Mouse (Mus musculus): Measurements from ENCODE around the gene Baiap2l2. TPM values are rescaled to one million over a fixed set of nuclear protein-coding genes. Genes with fewer than 3 reads are reported as not detected.
A peak's percentile ranks its signal among the peaks of the same experiment; 100 is the strongest.

The Baiap2l2 gene
- polyA plus RNA-seq (2012; rRNA removed) = 4.6 and 4.7 TPM in 2 replicates

GRCm38 (mm10) chr15:79285399-79285798, at the start of gene Baiap2l2:
Gene Baiap2l2 (minus strand): TSS chr15:79285537.
- H3K27ac ChIP-seq (ENCODE audit: insufficient read depth, low read length) = no peak within 1 kb of the TSS
- no peak for TF ChIP-seq CTCF (IDR thresholded peaks at IDR 0.05; ENCODE audit: extremely low read depth, insufficient read depth, low read length)
- no peak for TF ChIP-seq POLR2A (IDR thresholded peaks at IDR 0.05; ENCODE audit: extremely low read depth, insufficient read depth, low read length)
- H3K4me1 ChIP-seq (ENCODE audit: control insufficient read depth, insufficient read depth, low read length) = no peaks in the 10 kb centered on the region
- H3K4me3 ChIP-seq (ENCODE audit: insufficient read depth, low read length) = no peak within 1 kb of the TSS

- no peaks in the 10 kb centered on the region for H3K4me1 ChIP-seq (ENCODE audit: control insufficient read depth, insufficient read depth, low read length)
- no peak overlapping the region for H3K27ac ChIP-seq (ENCODE audit: insufficient read depth, low read length)
- no peak overlapping the region for H3K4me3 ChIP-seq (ENCODE audit: insufficient read depth, low read length)
- TF ChIP-seq CTCF (IDR thresholded peaks at IDR 0.05; ENCODE audit: extremely low read depth, insufficient read depth, low read length) (no peak), POLR2A (IDR thresholded peaks at IDR 0.05; ENCODE audit: extremely low read depth, insufficient read depth, low read length) (no peak)
Observed at GRCm38 (mm10) chr15:79333409-79333808, 48.1 kb upstream of the Baiap2l2 start.

DNA sequence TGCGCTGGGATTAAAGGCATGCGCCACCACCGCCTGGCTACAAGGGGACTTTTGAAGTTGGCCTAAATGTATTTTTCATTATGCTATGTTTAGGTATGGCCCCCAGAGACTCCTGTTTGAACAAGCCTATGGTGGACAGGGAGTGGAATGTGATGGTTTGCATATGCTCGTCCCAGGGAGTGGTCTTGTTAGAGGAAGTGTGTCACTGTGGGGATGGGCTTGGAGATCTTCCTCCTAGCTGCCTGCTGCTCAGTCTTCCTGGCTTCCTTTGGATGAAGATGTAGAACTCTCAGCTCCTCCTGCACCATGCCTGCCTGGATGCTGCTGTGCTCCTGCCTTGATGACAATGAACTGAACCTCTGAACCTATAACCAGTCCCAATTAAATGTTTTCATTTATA, 45.2 kb upstream of the Baiap2l2 start:
- H3K4me1 ChIP-seq (ENCODE audit: control insufficient read depth, insufficient read depth, low read length) = peaks cover 3% of the 10 kb centered on the region; the same call in 1 of the 2 replicates
- TF ChIP-seq POLR2A (IDR thresholded peaks at IDR 0.05; ENCODE audit: extremely low read depth, insufficient read depth, low read length) (no peak), CTCF (IDR thresholded peaks at IDR 0.05; ENCODE audit: extremely low read depth, insufficient read depth, low read length) (no peak)
- no peak overlapping the region for H3K4me3 ChIP-seq (ENCODE audit: insufficient read depth, low read length)

GRCm38 (mm10) chr15:79329979-79330363, 44.6 kb upstream of the Baiap2l2 start:
- H3K4me3 ChIP-seq (ENCODE audit: insufficient read depth, low read length) = no peak overlapping the region

More for the DNA sequence above, 45.2 kb upstream of the Baiap2l2 start:
- H3K27ac ChIP-seq (ENCODE audit: insufficient read depth, low read length) = no peak overlapping the region

GRCm38 (mm10) chr15:79329346-79329978, 44.1 kb upstream of the Baiap2l2 start:
- Histone ChIP-seq H3K4me3 (ENCODE audit: insufficient read depth, low read length) (no peak overlapping the region), H3K4me1 (ENCODE audit: control insufficient read depth, insufficient read depth, low read length) (peaks cover 3% of the 10 kb centered on the region; the same call in 1 of the 2 replicates), H3K27ac (ENCODE audit: insufficient read depth, low read length) (no peak overlapping the region)
- TF ChIP-seq POLR2A (IDR thresholded peaks at IDR 0.05; ENCODE audit: extremely low read depth, insufficient read depth, low read length) = no peak
- no peak for TF ChIP-seq CTCF (IDR thresholded peaks at IDR 0.05; ENCODE audit: extremely low read depth, insufficient read depth, low read length)

More at GRCm38 (mm10) chr15:79329979-79330363, 44.6 kb upstream of the Baiap2l2 start:
- no peak for TF ChIP-seq POLR2A (IDR thresholded peaks at IDR 0.05; ENCODE audit: extremely low read depth, insufficient read depth, low read length)
- no peak for TF ChIP-seq CTCF (IDR thresholded peaks at IDR 0.05; ENCODE audit: extremely low read depth, insufficient read depth, low read length)
- peaks cover 3% of the 10 kb centered on the region; the same call in 1 of the 2 replicates for H3K4me1 ChIP-seq (ENCODE audit: control insufficient read depth, insufficient read depth, low read length)
- H3K27ac ChIP-seq (ENCODE audit: insufficient read depth, low read length) = no peak overlapping the region

GRCm38 (mm10) chr15:79328939-79329275, 43.6 kb upstream of the Baiap2l2 start:
- no peak overlapping the region for H3K27ac ChIP-seq (ENCODE audit: insufficient read depth, low read length)
- peaks cover 3% of the 10 kb centered on the region; the same call in 1 of the 2 replicates for H3K4me1 ChIP-seq (ENCODE audit: control insufficient read depth, insufficient read depth, low read length)
- TF ChIP-seq CTCF (IDR thresholded peaks at IDR 0.05; ENCODE audit: extremely low read depth, insufficient read depth, low read length) (no peak), POLR2A (IDR thresholded peaks at IDR 0.05; ENCODE audit: extremely low read depth, insufficient read depth, low read length) (no peak)
- H3K4me3 ChIP-seq (ENCODE audit: insufficient read depth, low read length) = peak overlapping the region; percentile 79; the same call in 1 of the 2 replicates

DNA sequence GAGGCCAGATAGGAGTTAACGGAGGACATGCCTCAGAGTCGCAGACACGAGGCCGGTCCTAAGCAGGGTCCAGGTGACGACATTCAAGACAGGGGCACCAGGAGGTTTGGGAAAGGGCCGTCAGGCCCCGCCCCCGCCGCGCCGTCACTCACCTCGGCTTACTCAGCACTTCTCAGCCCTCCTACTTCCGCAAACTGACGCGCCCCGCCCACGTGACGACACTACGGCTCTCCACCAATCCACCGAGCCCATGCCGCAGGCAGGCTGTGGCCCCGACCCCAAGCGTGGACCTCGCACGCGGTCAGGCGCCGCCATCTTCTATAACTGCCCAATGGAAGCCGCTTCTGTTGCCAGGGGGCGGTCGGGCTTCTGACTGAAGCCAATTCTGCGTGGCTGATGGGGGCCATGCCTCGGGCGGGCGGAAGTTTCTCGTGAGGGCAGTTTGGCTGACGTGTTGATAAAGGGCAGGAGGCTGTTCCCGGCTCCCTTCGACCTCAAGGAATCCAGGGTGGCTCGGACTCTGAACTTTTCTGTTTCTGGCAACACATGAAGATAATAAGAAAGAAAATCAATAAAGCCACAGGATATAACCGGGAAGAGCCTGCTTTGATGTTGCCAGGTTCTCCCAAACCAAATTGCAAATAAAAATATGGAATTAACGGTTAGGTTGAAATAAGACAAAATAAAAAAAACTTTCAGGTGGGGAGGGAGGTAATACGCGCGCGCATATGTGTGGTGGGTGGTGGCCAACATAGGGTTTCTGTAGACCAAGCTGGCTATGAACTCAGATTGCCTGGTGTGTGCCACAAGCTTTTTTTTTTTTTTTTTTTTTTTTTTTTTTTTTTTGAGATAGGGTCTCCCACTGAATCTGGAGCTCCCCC, 43.0 kb upstream of the Baiap2l2 start, which contains the start of gene Pla2g6:
Gene Pla2g6, minus strand, starts transcription at position 333 of the 881 bp plus-strand sequence.
- H3K4me3 ChIP-seq (ENCODE audit: insufficient read depth, low read length) = peak within 1 kb of the TSS; percentile 79
- peak within 1 kb of the TSS; percentile 88 for H3K27ac ChIP-seq (ENCODE audit: insufficient read depth, low read length)
- H3K4me1 ChIP-seq (ENCODE audit: control insufficient read depth, insufficient read depth, low read length) = peaks cover 3% of the 10 kb centered on the region; the same call in 1 of the 2 replicates
- TF ChIP-seq POLR2A (IDR thresholded peaks at IDR 0.05; ENCODE audit: extremely low read depth, insufficient read depth, low read length) = peak; percentile 75
- no peak for TF ChIP-seq CTCF (IDR thresholded peaks at IDR 0.05; ENCODE audit: extremely low read depth, insufficient read depth, low read length)

- Histone ChIP-seq H3K27ac (ENCODE audit: insufficient read depth, low read length) (peak overlapping the region; percentile 88), H3K4me1 (ENCODE audit: control insufficient read depth, insufficient read depth, low read length) (peaks cover 3% of the 10 kb centered on the region; the same call in 1 of the 2 replicates), H3K4me3 (ENCODE audit: insufficient read depth, low read length) (peak overlapping the region; percentile 79)
- no peak for TF ChIP-seq POLR2A (IDR thresholded peaks at IDR 0.05; ENCODE audit: extremely low read depth, insufficient read depth, low read length)
- no peak for TF ChIP-seq CTCF (IDR thresholded peaks at IDR 0.05; ENCODE audit: extremely low read depth, insufficient read depth, low read length)
Observed at GRCm38 (mm10) chr15:79326971-79327961, 41.9 kb upstream of the Baiap2l2 start.
